Mouse (Mus musculus): ENCODE data around the gene Inppl1.

GRCm38 (mm10) chr7:101868241-101869162 lies 30.5 kb upstream of the Inppl1 start:
- no peak for TF ChIP-seq POLR2A (IDR thresholded peaks at IDR 0.05; ENCODE audit: borderline replicate concordance, extremely low read depth, insufficient read depth, insufficient read length, poor library complexity, severe bottlenecking)
- no peak for TF ChIP-seq CTCF (IDR thresholded peaks at IDR 0.05; ENCODE audit: borderline replicate concordance, extremely low read depth, insufficient read depth, insufficient read length)

Data from brain, embryonic 14.5 days (tissue).